ENCODE assay signal across 25 mouse cellular contexts in the genomic region with DNA sequence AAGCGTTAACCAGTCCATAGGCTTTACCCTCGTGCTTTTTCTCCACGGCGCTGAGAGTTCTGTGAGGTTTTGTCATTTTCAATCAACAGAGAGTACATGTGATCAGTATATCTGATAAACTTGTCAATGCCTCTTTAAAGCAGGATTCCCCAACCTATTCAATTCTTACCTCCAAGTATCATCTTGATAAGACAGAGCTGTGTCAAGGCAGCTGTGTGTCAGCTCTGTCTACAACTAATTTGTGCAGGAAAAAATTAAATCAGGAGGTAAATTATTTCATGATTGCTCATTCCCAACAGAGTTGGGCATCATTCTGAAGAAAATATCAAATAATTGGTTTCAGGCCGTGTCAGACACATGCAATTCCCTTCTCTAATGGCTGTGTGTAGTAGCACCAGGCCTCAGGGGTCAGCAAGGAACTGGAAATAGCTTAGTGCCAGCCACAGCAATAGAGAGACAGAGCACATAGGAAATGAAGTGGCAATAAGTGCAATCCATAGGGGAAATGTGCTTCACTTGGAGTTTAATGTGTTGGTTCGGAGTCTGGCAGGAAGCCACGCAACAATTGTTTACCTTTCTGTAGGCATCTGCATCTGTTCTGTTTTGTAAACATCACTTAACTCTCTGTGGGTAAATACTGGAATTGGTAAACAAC.
DNase-seq lines count a peak whose midpoint lies in the region; ATAC-seq and TF ChIP-seq lines count a peak whose summit lies in the region.
"Had no signal": no experiment of that assay in that cellular context is flagged by ENCODE, and none has a peak within 500 bp of the region (broad histone marks: within the 10 kb centered on the region; RNA-seq: fewer than 3 reads in every experiment).

No protein-coding gene starts in this region.

- H3K36me3 ChIP-seq in forebrain, embryonic 14.5 days (ENCODE audit: control insufficient read depth, insufficient read depth, low read length), result no peaks in the 10 kb centered on the region
- no peaks in the 10 kb centered on the region for H3K36me3 ChIP-seq in forebrain, embryonic 11.5 days (ENCODE audit: control insufficient read depth, insufficient read depth, low read length)
- H3K36me3 ChIP-seq in embryonic facial prominence, embryonic 14.5 days (ENCODE audit: control insufficient read depth, insufficient read depth, low read length), result no peaks in the 10 kb centered on the region
- H3K36me3 ChIP-seq in hindbrain, postnatal 0 days (ENCODE audit: insufficient read depth, low read length), result no peaks in the 10 kb centered on the region
- no peaks in the 10 kb centered on the region for H3K36me3 ChIP-seq in neural tube, embryonic 14.5 days (ENCODE audit: control insufficient read depth, insufficient read depth, low read length)
- H3K36me3 ChIP-seq: G1E; heart, embryonic 12.5 days; limb, embryonic 15.5 days; liver, embryonic 15.5 days had no signal

- TF ChIP-seq CTCF in hindbrain, postnatal 0 days (IDR thresholded peaks at IDR 0.05; ENCODE audit: low read depth), result no peak

- ATAC-seq in forebrain, embryonic 14.5 days, result peak; percentile 40; the same call in 1 of the 2 replicates
- no peak; the same call in 1 of the 2 replicates for ATAC-seq in forebrain, embryonic 11.5 days (replicated peaks; ENCODE audit: low FRiP score)
- peak; percentile 85; the same call in 1 of the 2 replicates for ATAC-seq in embryonic facial prominence, embryonic 14.5 days (ENCODE audit: low read depth)
- 0 out of 2 replicates have a peak, but pooled peaks have one; percentile 21 for ATAC-seq in hindbrain, postnatal 0 days
- ATAC-seq in neural tube, embryonic 14.5 days (ENCODE audit: low read depth), result peak; percentile 72; the same call in 1 of the 2 replicates
- ATAC-seq: activated CD4-positive, CD25-positive, alpha-beta regulatory T cell, adult 4 months; forebrain, postnatal 0 days; inflammation-experienced regulatory T-cells, adult 6 months had no signal

- 87% methylated on average over 7 of the region's 7 CpGs for WGBS in forebrain, embryonic 14.5 days
- 92% methylated on average over 7 of the region's 7 CpGs for WGBS in forebrain, embryonic 11.5 days
- WGBS in embryonic facial prominence, embryonic 14.5 days, result 58% methylated on average over 7 of the region's 7 CpGs
- WGBS in hindbrain, postnatal 0 days, result 63% methylated on average over 7 of the region's 7 CpGs
- 68% methylated on average over 7 of the region's 7 CpGs for WGBS in neural tube, embryonic 14.5 days

- no peak overlapping the region for H3K4me2 ChIP-seq in forebrain, embryonic 14.5 days (ENCODE audit: low read length)
- no peak overlapping the region for H3K4me2 ChIP-seq in forebrain, embryonic 11.5 days (ENCODE audit: low read depth, low read length, severe bottlenecking)
- no peak overlapping the region for H3K4me2 ChIP-seq in embryonic facial prominence, embryonic 14.5 days (ENCODE audit: low read depth, low read length)
- H3K4me2 ChIP-seq in hindbrain, postnatal 0 days (ENCODE audit: low read depth, low read length), result no peak overlapping the region
- H3K4me2 ChIP-seq in neural tube, embryonic 14.5 days (ENCODE audit: low read depth, low read length), result no peak overlapping the region
- H3K4me2 ChIP-seq: heart, embryonic 12.5 days; limb, embryonic 15.5 days; liver, embryonic 15.5 days had no signal

- DNase-seq in forebrain, embryonic 14.5 days (ENCODE audit: low spot score), result peak; percentile 10
- DNase-seq in forebrain, embryonic 11.5 days (ENCODE audit: low spot score), result no peak
- DNase-seq in embryonic facial prominence, embryonic 14.5 days (ENCODE audit: low spot score), result peak; percentile 12
- DNase-seq in hindbrain, postnatal 0 days (ENCODE audit: low spot score), result peak; percentile 10
- DNase-seq in lung, postnatal 4 days, result no peak
- DNase-seq in lung, adult 18-20 months, result no peak
- DNase-seq in thymus, postnatal 36 days, result no peak
- DNase-seq: adrenal gland, postnatal 25 days; cerebellum, adult 18-20 months; cerebellum, postnatal 25 days; embryo, embryonic 11 days; forebrain, postnatal 0 days; heart, postnatal 14 days; kidney, adult 8-10 months; kidney, postnatal 25 days; right cerebral cortex, postnatal 14 days; spleen, adult 18-20 months had no signal

- H3K9me3 ChIP-seq in forebrain, embryonic 14.5 days (replicated peaks; ENCODE audit: control insufficient read depth, low read length), result no peaks in the 10 kb centered on the region
- no peaks in the 10 kb centered on the region for H3K9me3 ChIP-seq in forebrain, embryonic 11.5 days (ENCODE audit: control insufficient read depth, low read length)
- no peaks in the 10 kb centered on the region for H3K9me3 ChIP-seq in embryonic facial prominence, embryonic 14.5 days (ENCODE audit: control insufficient read depth, low read length)
- no peaks in the 10 kb centered on the region for H3K9me3 ChIP-seq in hindbrain, postnatal 0 days (ENCODE audit: low read length)
- no peaks in the 10 kb centered on the region for H3K9me3 ChIP-seq in neural tube, embryonic 14.5 days (ENCODE audit: control insufficient read depth, low read length)
- H3K9me3 ChIP-seq: G1E; heart, embryonic 12.5 days; limb, embryonic 15.5 days; liver, embryonic 15.5 days had no signal

- 0 out of 2 replicates have a peak, but pooled peaks cover 3% of the 10 kb centered on the region for H3K4me1 ChIP-seq in forebrain, embryonic 14.5 days (ENCODE audit: control insufficient read depth, insufficient read depth, low read length)
- no peaks in the 10 kb centered on the region for H3K4me1 ChIP-seq in forebrain, embryonic 11.5 days (replicated peaks; ENCODE audit: control insufficient read depth, insufficient read depth, low read length)
- H3K4me1 ChIP-seq in embryonic facial prominence, embryonic 14.5 days (ENCODE audit: control insufficient read depth, insufficient read depth, low read length), result no peaks in the 10 kb centered on the region
- no peaks in the 10 kb centered on the region for H3K4me1 ChIP-seq in hindbrain, postnatal 0 days (ENCODE audit: insufficient read depth, low read length)
- H3K4me1 ChIP-seq in neural tube, embryonic 14.5 days (ENCODE audit: control insufficient read depth, insufficient read depth, low read length), result no peaks in the 10 kb centered on the region
- H3K4me1 ChIP-seq: heart, embryonic 12.5 days; limb, embryonic 15.5 days; liver, embryonic 15.5 days had no signal

- H3K27ac ChIP-seq in forebrain, embryonic 14.5 days (ENCODE audit: low read depth, low read length), result no peak overlapping the region
- H3K27ac ChIP-seq in forebrain, embryonic 11.5 days (ENCODE audit: low read depth, low read length), result no peak overlapping the region
- H3K27ac ChIP-seq in embryonic facial prominence, embryonic 14.5 days (replicated peaks; ENCODE audit: low read depth, low read length), result no peak overlapping the region
- H3K27ac ChIP-seq in hindbrain, postnatal 0 days, result no peak overlapping the region
- no peak overlapping the region for H3K27ac ChIP-seq in neural tube, embryonic 14.5 days (ENCODE audit: low read depth, low read length)
- H3K27ac ChIP-seq: limb, embryonic 15.5 days; liver, embryonic 15.5 days; macrophage had no signal

- H3K9ac ChIP-seq in forebrain, embryonic 14.5 days (ENCODE audit: low read length), result no peak overlapping the region
- H3K9ac ChIP-seq in forebrain, embryonic 11.5 days (ENCODE audit: low read length), result no peak overlapping the region
- H3K9ac ChIP-seq in embryonic facial prominence, embryonic 14.5 days (ENCODE audit: low read depth, low read length), result no peak overlapping the region
- no peak overlapping the region for H3K9ac ChIP-seq in hindbrain, postnatal 0 days (replicated peaks; ENCODE audit: low read length)
- H3K9ac ChIP-seq in neural tube, embryonic 14.5 days (replicated peaks; ENCODE audit: low read depth, low read length), result no peak overlapping the region
- H3K9ac ChIP-seq: forebrain, postnatal 0 days; heart, embryonic 12.5 days; limb, embryonic 15.5 days; liver, embryonic 15.5 days had no signal

- no peaks in the 10 kb centered on the region for H3K27me3 ChIP-seq in forebrain, embryonic 14.5 days (replicated peaks; ENCODE audit: control insufficient read depth, insufficient read depth, low read length)
- no peaks in the 10 kb centered on the region for H3K27me3 ChIP-seq in forebrain, embryonic 11.5 days (ENCODE audit: control insufficient read depth, insufficient read depth, low read length)
- no peaks in the 10 kb centered on the region for H3K27me3 ChIP-seq in embryonic facial prominence, embryonic 14.5 days (replicated peaks; ENCODE audit: control insufficient read depth, insufficient read depth, low read length)
- no peaks in the 10 kb centered on the region for H3K27me3 ChIP-seq in hindbrain, postnatal 0 days (ENCODE audit: insufficient read depth, low read length)
- H3K27me3 ChIP-seq in neural tube, embryonic 14.5 days (ENCODE audit: control insufficient read depth, insufficient read depth, low read length), result no peaks in the 10 kb centered on the region
- H3K27me3 ChIP-seq: heart, embryonic 12.5 days; limb, embryonic 15.5 days; liver, embryonic 15.5 days had no signal

- no peak overlapping the region for H3K4me3 ChIP-seq in forebrain, embryonic 14.5 days (ENCODE audit: low read depth, low read length)
- no peak overlapping the region for H3K4me3 ChIP-seq in forebrain, embryonic 11.5 days (ENCODE audit: low read depth, low read length)
- no peak overlapping the region for H3K4me3 ChIP-seq in embryonic facial prominence, embryonic 14.5 days (ENCODE audit: low read depth, low read length)
- H3K4me3 ChIP-seq in hindbrain, postnatal 0 days (ENCODE audit: low read length), result no peak overlapping the region
- no peak overlapping the region for H3K4me3 ChIP-seq in neural tube, embryonic 14.5 days (ENCODE audit: low read depth, low read length)
- H3K4me3 ChIP-seq: heart, embryonic 12.5 days; limb, embryonic 15.5 days; liver, embryonic 15.5 days had no signal

Comparison
In these comparisons a context has a peak if more than half of its experiments do, and no peak if none do; other contexts are left out.
1. DNase-seq: peak in forebrain, embryonic 14.5 days (single experiment), embryonic facial prominence, embryonic 14.5 days (single experiment) and hindbrain, postnatal 0 days (single experiment); none in forebrain, embryonic 11.5 days (single experiment), lung, postnatal 4 days (0 of 2), lung, adult 18-20 months (0 of 2) and thymus, postnatal 36 days (0 of 2).